Mouse (Mus musculus) liver, embryonic 15.5 days (tissue): ENCODE measurements around the gene Dapl1. TPM values are rescaled to one million over a fixed set of nuclear protein-coding genes. Genes with fewer than 3 reads are reported as not detected.

ENCODE experiments used
- ATAC-seq: fragments of 200-750 bp; cut with Nextera tagmentation; 2 replicates; pipeline ENCODE4 v1.8.0; 2017; ENCODE audit warnings: moderate number of reproducible peaks, mild to moderate bottlenecking, moderate library complexity; ENCODE audit not compliant: insufficient read depth
- H3K27ac ChIP-seq: fragments of 300-500 bp; sonication (generic); replicated peaks from 2 replicates; pipeline ENCODE4 v1.5.1; 2015; ENCODE audit warnings: mild to moderate bottlenecking, inconsistent platforms
- H3K27me3 ChIP-seq: fragments of 300-500 bp; sonication (generic); 2 replicates; pipeline ENCODE4 v1.6.1; 2015; ENCODE audit warnings: mild to moderate bottlenecking, inconsistent platforms
- H3K36me3 ChIP-seq: fragments of 300-500 bp; sonication (generic); replicated peaks from 2 replicates; pipeline ENCODE4 v1.6.1; 2015; ENCODE audit warnings: moderate library complexity, mild to moderate bottlenecking, inconsistent platforms
- H3K4me1 ChIP-seq: fragments of 300-500 bp; sonication (generic); replicated peaks from 2 replicates; pipeline ENCODE4 v1.6.1; 2015; ENCODE audit warnings: inconsistent platforms
- H3K4me2 ChIP-seq: fragments of 300-500 bp; sonication (generic); 2 replicates; pipeline ENCODE4 v1.6.1; 2015; ENCODE audit warnings: moderate library complexity, mild to moderate bottlenecking, inconsistent platforms
- H3K4me3 ChIP-seq: fragments of 300-500 bp; sonication (generic); replicated peaks from 2 replicates; pipeline ENCODE4 v1.5.1; 2015; ENCODE audit warnings: mild to moderate bottlenecking, inconsistent platforms
- H3K9ac ChIP-seq: fragments of 300-500 bp; sonication (generic); 2 replicates; pipeline ENCODE4 v1.6.1; 2015; ENCODE audit warnings: moderate library complexity, mild to moderate bottlenecking, inconsistent platforms
- H3K9me3 ChIP-seq: fragments of 300-500 bp; sonication (generic); replicated peaks from 2 replicates; pipeline ENCODE4 v1.6.1; 2016; ENCODE audit warnings: inconsistent platforms
- WGBS: fragments of 180-500 bp; shearing (Covaris S2); methylation state at CpG from one replicate; pipeline ENCODE4 v1.1.7; 2015; ENCODE audit warnings: mixed read lengths; ENCODE audit not compliant: insufficient replicate concordance; 5-methylcytosine and 5-hydroxymethylcytosine counted together
- polyA plus RNA-seq: library from polyadenylated mRNA; unstranded; fragments of >200 nt; fragmentation: Nextera tagmentation; extraction: Ambion mirVana; gene quantifications from 2 replicates; pipeline ENCODE4 v1.2.1, GENCODE M21; 2015

Dapl1 gene
- not detected in 2 replicates for polyA plus RNA-seq

DNA sequence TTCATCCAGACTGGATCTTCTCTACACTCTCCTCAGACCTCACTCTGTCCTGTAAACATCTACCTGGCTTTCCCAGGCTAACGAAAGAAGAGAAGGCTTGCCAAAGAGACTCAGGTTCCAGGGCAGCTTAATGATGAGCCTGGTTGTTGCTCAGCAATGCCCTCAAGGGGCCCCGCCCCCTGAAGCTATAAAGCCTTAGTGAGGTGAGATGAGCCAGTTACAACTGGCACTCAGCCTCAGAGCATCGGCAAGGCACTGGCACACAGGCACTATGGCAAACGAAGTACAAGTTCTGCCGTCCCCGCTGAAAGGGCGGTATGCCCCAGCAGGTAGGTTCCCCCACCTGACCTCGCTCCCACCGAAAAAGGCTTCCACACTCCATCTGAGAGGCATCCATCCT is at the start of gene Dapl1:
Dapl1 (plus strand) TSS at position 216 of the 400 bp plus-strand sequence.
- ATAC-seq = no peak
- Histone ChIP-seq H3K9me3 (no peaks in the 10 kb centered on the region), H3K36me3 (no peaks in the 10 kb centered on the region), H3K4me2 (no peak within 1 kb of the TSS), H3K27me3 (no peaks in the 10 kb centered on the region), H3K4me1 (no peaks in the 10 kb centered on the region), H3K27ac (no peak within 1 kb of the TSS), H3K4me3 (no peak within 1 kb of the TSS), H3K9ac (no peak within 1 kb of the TSS)
- 56% methylated on average over 9 of the region's 9 CpGs for WGBS

DNA sequence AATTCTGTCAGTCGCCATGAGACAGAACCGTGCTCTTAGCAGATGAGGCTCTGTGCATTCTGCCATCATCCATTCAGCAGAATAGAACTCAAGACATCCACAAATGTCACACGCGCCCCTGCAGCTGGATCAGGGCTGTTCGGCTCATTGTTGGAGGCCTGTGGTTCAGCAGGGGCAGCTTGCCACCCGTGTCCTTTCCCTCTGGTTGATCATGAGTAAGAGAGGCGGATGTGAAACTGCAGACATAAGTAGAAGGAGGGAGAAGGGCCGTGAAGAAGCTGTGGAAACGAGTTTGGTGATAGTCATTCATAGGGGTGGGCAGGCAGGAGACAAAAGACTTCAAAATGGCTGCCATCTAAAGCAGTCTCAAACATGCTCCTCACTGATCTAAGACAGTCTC is 49.6 kb upstream of the Dapl1 start:
- ATAC-seq = no peak
- Histone ChIP-seq H3K4me1 (0 out of 2 replicates have a peak, but pooled peaks cover 4% of the 10 kb centered on the region), H3K27me3 (no peaks in the 10 kb centered on the region), H3K9ac (no peak overlapping the region), H3K4me3 (no peak overlapping the region), H3K9me3 (no peaks in the 10 kb centered on the region), H3K4me2 (no peak overlapping the region), H3K27ac (no peak overlapping the region), H3K36me3 (no peaks in the 10 kb centered on the region)
- WGBS = 69% methylated on average over 9 of the region's 9 CpGs

DNA sequence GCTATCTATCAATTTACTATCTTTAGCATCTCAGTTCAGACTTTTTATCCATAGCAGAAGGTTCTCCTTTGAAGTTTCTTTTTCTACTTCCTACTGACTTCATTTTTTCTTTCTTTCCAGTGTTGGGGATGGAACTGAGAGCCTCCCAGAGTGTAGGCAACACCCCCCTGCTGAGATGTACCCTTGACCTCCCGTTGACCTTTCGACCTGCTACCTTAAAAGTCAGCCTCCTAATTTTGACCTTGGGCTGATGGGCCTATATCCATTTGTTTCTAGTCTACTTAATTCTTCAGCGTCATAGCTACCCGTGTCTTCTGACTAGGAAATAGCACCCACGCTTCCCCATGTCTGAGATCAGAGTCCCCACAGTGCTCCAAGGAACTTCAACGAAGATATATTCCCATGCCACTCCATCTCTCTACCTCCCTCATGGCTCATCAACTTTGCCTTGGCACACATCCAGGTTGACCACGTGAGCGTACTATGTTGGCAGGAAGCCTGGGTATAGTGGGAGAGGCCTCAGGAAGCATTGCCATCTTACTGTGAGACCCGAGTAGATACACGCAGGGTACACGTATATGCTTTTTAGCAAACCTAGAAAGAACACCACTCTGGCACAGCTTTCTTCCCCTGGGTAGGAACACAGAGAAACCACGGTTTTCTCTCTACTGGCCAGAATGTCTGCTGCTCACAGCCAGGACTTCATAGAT is 46.6 kb upstream of the Dapl1 start:
- Histone ChIP-seq H3K4me2 (peak overlapping the region; percentile 25; the same call in 1 of the 2 replicates), H3K27ac (no peak overlapping the region), H3K9me3 (no peaks in the 10 kb centered on the region), H3K9ac (no peak overlapping the region), H3K4me1 (0 out of 2 replicates have a peak, but pooled peaks cover 4% of the 10 kb centered on the region), H3K27me3 (no peaks in the 10 kb centered on the region), H3K4me3 (no peak overlapping the region), H3K36me3 (no peaks in the 10 kb centered on the region)
- 51% methylated on average over 12 of the region's 12 CpGs for WGBS
- 0 out of 2 replicates have a peak, but pooled peaks have one; percentile 22 for ATAC-seq

DNA sequence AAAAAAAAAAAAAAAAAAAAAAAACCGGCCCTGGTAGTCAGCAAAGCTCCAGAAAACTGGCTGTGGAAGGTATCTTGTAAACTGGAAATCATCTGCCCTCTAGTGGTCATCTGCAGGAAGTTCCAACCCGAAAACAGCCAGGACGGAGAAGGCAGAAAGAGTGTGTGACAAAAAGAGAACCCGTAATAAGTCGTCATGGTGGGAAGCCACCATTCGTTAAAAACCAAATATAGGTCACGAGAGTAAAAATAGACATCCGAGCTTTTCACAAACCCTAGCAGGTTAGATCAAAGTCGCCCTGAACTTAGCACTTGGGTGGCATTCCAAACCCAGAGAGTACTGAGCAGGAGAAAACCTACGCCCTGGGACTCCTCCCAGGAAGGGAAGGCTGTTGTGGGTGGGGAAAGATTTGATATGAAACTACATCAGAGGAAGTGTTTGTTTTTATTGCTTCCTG is 45.9 kb upstream of the Dapl1 start:
- Histone ChIP-seq H3K27ac (no peak overlapping the region), H3K36me3 (no peaks in the 10 kb centered on the region), H3K27me3 (no peaks in the 10 kb centered on the region), H3K4me2 (no peak overlapping the region; the same call in 1 of the 2 replicates), H3K9ac (no peak overlapping the region), H3K9me3 (no peaks in the 10 kb centered on the region), H3K4me1 (0 out of 2 replicates have a peak, but pooled peaks cover 4% of the 10 kb centered on the region), H3K4me3 (no peak overlapping the region)
- WGBS = 7% methylated on average over 10 of the region's 10 CpGs
- ATAC-seq = no peak

DNA sequence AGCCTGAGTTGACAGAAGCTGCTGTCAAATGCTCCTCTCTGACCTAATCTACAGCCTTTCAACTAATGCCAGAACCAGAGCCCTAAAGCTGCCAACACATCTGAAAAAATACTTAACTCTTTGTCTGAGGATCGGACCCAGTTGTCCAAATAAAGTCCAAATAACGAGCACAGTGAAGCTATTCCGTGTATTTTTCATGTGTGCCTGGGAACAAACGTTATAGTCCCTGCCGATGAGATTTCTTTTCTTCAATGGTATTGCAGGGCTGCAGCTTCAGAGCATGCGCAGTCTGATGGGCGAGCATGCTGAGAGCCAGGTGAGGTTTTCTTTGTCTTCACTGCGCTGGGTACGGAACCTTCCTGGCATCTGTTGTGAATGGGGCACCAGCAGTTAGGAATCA is 44.6 kb upstream of the Dapl1 start:
- Histone ChIP-seq H3K36me3 (no peaks in the 10 kb centered on the region), H3K4me2 (no peak overlapping the region), H3K4me3 (no peak overlapping the region), H3K4me1 (0 out of 2 replicates have a peak, but pooled peaks cover 4% of the 10 kb centered on the region), H3K9me3 (no peaks in the 10 kb centered on the region), H3K27me3 (no peaks in the 10 kb centered on the region), H3K9ac (no peak overlapping the region), H3K27ac (no peak overlapping the region)
- ATAC-seq = no peak
- WGBS = 67% methylated on average over 9 of the region's 9 CpGs

DNA sequence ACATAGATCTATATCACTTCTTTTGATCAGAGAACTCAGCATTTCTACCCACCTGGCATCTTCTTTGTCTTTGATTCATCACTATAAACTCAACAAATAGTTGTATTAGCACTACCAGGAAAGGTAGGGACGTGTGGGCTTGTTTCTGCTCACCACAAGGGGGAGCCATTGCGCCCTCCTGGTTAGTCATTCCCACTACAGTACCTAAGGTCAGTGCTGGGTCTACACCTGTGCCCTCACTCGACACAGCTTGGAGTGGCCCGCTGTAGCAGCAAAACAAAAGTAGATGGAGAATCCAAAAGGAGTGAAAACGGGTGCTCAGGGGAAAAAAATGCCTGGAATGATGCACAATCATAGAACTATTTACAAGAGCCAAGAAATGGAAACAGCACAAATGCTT is 44.0 kb upstream of the Dapl1 start:
- WGBS = 18% methylated on average over 5 of the region's 5 CpGs
- no peak overlapping the region for H3K4me3 ChIP-seq
- no peaks in the 10 kb centered on the region for H3K36me3 ChIP-seq
- H3K27me3 ChIP-seq = no peaks in the 10 kb centered on the region
- H3K27ac ChIP-seq = no peak overlapping the region
- no peaks in the 10 kb centered on the region for H3K9me3 ChIP-seq
- no peak overlapping the region for H3K4me2 ChIP-seq
- H3K4me1 ChIP-seq = 0 out of 2 replicates have a peak, but pooled peaks cover 4% of the 10 kb centered on the region
- H3K9ac ChIP-seq = no peak overlapping the region
- no peak for ATAC-seq

DNA sequence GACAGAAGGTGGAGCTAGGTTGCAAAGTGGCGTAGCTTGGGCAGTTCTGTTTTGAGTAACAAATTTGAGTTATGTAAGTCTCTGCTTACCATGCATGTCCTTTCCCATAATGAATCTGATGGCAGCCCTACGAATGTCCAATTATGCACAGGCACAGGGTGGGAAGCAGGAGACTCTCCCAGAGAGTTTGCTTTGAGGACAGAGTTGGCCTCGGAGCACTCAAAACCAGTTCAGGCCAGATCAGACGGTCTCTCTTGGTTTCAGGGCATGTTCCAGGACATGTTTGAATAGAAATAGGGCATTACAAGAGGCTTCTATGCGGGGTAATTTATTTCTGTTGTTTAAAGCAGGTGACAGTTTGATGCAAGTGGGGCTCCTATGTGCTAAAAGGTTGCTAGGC is 42.8 kb upstream of the Dapl1 start:
- 67% methylated on average over 5 of the region's 5 CpGs for WGBS
- no peak for ATAC-seq

DNA sequence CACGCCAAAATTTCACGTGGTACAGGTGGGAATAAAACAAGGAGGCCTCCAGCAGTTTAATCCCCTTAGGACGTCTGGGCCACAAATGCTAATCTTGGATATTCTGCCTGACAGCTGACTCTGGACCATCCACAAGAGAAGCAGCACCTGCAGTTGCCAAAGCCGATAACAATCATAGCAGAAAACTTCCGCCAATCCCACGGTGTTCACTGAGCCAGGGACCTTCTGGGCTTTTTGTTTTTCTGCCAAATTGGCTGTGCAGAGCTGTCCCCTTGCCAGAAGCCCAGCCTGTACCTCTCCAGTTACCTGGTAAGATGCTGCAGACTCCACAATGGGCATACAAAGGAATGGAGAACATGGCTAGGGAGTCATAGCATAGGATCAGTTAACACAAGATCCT is 37.8 kb upstream of the Dapl1 start:
- H3K4me3 ChIP-seq = no peak overlapping the region
- H3K9ac ChIP-seq = no peak overlapping the region
- H3K4me2 ChIP-seq = no peak overlapping the region
- H3K9me3 ChIP-seq = no peaks in the 10 kb centered on the region
- no peaks in the 10 kb centered on the region for H3K4me1 ChIP-seq
- WGBS = 60% methylated on average over 6 of the region's 6 CpGs
- H3K27me3 ChIP-seq = no peaks in the 10 kb centered on the region
- no peaks in the 10 kb centered on the region for H3K36me3 ChIP-seq
- no peak for ATAC-seq
- no peak overlapping the region for H3K27ac ChIP-seq

More for the DNA sequence above, 42.8 kb upstream of the Dapl1 start:
- H3K4me1 ChIP-seq = 0 out of 2 replicates have a peak, but pooled peaks cover 4% of the 10 kb centered on the region
- H3K4me3 ChIP-seq = no peak overlapping the region
- H3K36me3 ChIP-seq = no peaks in the 10 kb centered on the region
- no peak overlapping the region for H3K27ac ChIP-seq
- H3K27me3 ChIP-seq = no peaks in the 10 kb centered on the region
- no peaks in the 10 kb centered on the region for H3K9me3 ChIP-seq
- no peak overlapping the region for H3K4me2 ChIP-seq
- H3K9ac ChIP-seq = no peak overlapping the region

DNA sequence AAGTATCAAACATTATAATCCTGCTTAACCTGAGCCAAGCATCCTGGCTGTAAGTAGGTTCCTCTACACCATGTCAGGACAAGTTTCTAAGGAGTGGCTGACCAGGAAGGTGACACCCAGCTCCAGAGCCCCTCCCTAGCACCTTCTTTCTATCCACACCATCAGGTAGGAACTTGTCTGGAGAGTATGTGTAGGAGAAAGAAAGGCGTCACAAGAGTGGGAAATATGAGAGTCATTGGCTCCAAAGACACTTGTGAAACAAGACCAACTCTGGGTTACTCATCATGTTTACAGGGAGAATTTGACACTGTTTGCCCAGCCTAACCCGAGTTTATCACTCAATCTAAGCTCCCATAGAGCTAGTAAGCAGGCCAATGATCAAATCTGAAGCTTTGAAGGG is 36.7 kb upstream of the Dapl1 start:
- 39% methylated on average over 2 of the region's 2 CpGs for WGBS
- no peak for ATAC-seq
- Histone ChIP-seq H3K4me2 (no peak overlapping the region), H3K36me3 (no peaks in the 10 kb centered on the region), H3K27me3 (no peaks in the 10 kb centered on the region), H3K4me3 (no peak overlapping the region), H3K4me1 (no peaks in the 10 kb centered on the region), H3K27ac (no peak overlapping the region), H3K9me3 (no peaks in the 10 kb centered on the region), H3K9ac (no peak overlapping the region)

DNA sequence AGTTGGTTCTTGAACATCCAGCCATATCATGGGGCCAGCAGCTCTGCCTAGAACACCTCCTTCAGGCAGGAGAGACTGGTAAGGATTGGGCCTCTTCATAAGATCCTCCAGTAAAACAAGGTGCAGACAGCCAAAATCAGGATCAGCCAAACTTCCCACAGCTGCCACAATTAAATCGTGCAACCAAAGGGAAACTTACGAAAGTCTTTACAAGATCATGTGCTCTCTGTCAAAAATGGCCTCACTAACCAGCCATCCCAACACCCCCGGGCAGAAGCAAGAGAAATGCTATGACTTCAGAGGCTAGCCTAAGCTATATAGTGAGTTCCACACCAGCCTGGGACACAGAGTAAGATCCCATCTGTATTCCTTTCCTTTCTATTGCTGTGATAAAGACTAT is 35.9 kb upstream of the Dapl1 start:
- no peak for ATAC-seq
- Histone ChIP-seq H3K4me3 (no peak overlapping the region), H3K9me3 (no peaks in the 10 kb centered on the region), H3K4me2 (no peak overlapping the region), H3K36me3 (no peaks in the 10 kb centered on the region), H3K4me1 (no peaks in the 10 kb centered on the region), H3K9ac (no peak overlapping the region), H3K27me3 (no peaks in the 10 kb centered on the region), H3K27ac (no peak overlapping the region)
- WGBS = 71% methylated on average over 3 of the region's 3 CpGs

DNA sequence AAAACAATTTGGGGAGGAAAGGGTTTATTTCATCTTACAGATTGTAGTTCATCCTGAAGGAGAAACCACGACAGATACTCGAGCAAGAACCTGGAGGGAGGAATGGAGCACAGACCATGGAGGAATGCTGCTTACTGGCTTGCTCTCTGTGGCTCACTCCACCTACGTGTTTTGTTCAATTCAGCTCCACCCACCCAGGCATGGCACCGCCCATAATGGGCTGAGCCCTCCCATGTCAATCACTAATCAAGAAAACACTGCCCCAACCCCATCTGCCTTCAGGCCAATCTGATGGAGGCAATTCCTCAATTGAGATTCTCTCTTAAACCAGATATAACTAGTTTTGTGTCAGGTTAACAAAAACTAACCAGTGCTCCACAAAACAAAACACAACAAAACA is 35.5 kb upstream of the Dapl1 start:
- no peaks in the 10 kb centered on the region for H3K9me3 ChIP-seq
- no peak overlapping the region for H3K4me3 ChIP-seq
- H3K9ac ChIP-seq = no peak overlapping the region
- no peaks in the 10 kb centered on the region for H3K4me1 ChIP-seq
- H3K4me2 ChIP-seq = no peak overlapping the region
- H3K27ac ChIP-seq = no peak overlapping the region
- 53% methylated on average over 4 of the region's 4 CpGs for WGBS
- H3K27me3 ChIP-seq = no peaks in the 10 kb centered on the region
- H3K36me3 ChIP-seq = no peaks in the 10 kb centered on the region
- no peak for ATAC-seq

DNA sequence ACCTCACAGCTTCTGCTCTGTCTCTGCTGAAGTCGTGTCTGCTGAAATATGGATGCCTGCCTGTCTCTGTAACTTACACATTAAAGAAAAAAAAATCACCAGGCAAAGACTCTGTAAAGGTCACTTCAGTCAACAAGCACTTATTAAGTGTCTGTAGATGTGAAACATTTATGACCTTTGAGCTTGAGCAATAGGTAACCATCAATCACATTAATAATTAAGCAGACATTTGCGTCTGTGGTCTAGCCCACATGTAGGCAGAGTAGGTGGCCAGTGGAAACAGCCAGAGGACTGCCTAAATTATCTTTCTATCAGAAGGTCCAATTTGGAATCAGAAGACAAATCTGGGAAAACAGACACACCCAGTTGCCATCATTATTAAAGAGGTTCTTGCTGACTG is 32.8 kb upstream of the Dapl1 start:
- 55% methylated on average over 2 of the region's 2 CpGs for WGBS
- H3K4me1 ChIP-seq = no peaks in the 10 kb centered on the region
- H3K27ac ChIP-seq = no peak overlapping the region
- H3K9ac ChIP-seq = no peak overlapping the region
- no peak for ATAC-seq
- no peak overlapping the region for H3K4me3 ChIP-seq
- H3K4me2 ChIP-seq = no peak overlapping the region
- no peaks in the 10 kb centered on the region for H3K9me3 ChIP-seq
- no peaks in the 10 kb centered on the region for H3K36me3 ChIP-seq
- no peaks in the 10 kb centered on the region for H3K27me3 ChIP-seq
